Mouse (Mus musculus) brown adipose tissue, adult 24 weeks (tissue): Measurements from ENCODE around the gene Cracr2b. TPM values are rescaled to one million over a fixed set of nuclear protein-coding genes. Genes with fewer than 3 reads are reported as not detected.
"Not testable (repeated sequence)": the region's sequence is repeated elsewhere in the genome, so short reads cannot be mapped to it uniquely, and the experiment has no call there.

Source experiments
- H3K27ac ChIP-seq: fragments of 200-500 bp; replicated peaks from 2 replicates; pipeline ENCODE4 v1.5.1; 2012; ENCODE audit warnings: low read depth, mild to moderate bottlenecking, low read length
- H3K4me1 ChIP-seq: fragments of 200-500 bp; 2 replicates; pipeline ENCODE4 v1.6.1; 2012; ENCODE audit warnings: low read length, mixed read lengths; ENCODE audit not compliant: control insufficient read depth, insufficient read depth, insufficient read length
- H3K4me3 ChIP-seq: fragments of 200-500 bp; 2 replicates; pipeline ENCODE4 v1.5.1; 2012; ENCODE audit warnings: low read depth, mild to moderate bottlenecking, low read length, moderate library complexity; ENCODE audit not compliant: insufficient read depth
- polyA plus RNA-seq: library from polyadenylated mRNA; stranded (reverse); fragments of >200 nt; gene quantifications from 2 replicates; pipeline ENCODE4 v1.2.4, GENCODE M21; 2012; ENCODE audit not compliant: missing spikeins, insufficient read depth, insufficient read length

Gene Cracr2b
- polyA plus RNA-seq, 1 experiment = 9.8 TPM

GRCm38 (mm10) chr7:141438201-141438968 lies 22.5 kb upstream of the Cracr2b start:
- Histone ChIP-seq H3K27ac (no peak overlapping the region), H3K4me3 (no peak overlapping the region), H3K4me1 (peaks cover 19% of the 10 kb centered on the region)

- H3K4me1 ChIP-seq = peaks cover 18% of the 10 kb centered on the region
- H3K27ac ChIP-seq = no peak overlapping the region
- no peak overlapping the region for H3K4me3 ChIP-seq
These were observed 21.7 kb upstream of the Cracr2b start for GRCm38 (mm10) chr7:141439140-141439679.

DNA sequence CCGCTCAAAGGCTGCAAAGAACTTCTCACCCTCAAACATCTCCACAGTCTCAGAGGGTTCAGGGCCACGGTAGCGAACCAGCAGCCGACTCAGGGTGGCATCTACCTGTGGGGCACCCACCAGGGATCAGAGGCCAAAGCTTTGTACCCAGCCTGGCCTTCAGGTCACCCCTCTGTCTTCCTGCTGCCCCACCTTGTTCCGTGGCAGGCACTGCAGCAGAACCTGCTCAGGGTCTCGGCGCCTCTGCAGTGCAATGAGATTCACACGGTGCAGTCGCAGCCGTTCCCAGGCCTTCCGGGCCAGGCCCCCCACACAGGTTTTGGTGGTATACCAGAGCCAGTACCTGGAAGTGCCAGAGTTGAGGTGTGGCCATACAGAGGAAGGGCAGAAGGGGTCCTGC lies 21.1 kb upstream of the Cracr2b start:
- Histone ChIP-seq H3K4me1 (peaks cover 18% of the 10 kb centered on the region), H3K4me3 (no peak overlapping the region), H3K27ac (no peak overlapping the region)

- no peak overlapping the region for H3K4me3 ChIP-seq
- peaks cover 14% of the 10 kb centered on the region for H3K4me1 ChIP-seq
- H3K27ac ChIP-seq = no peak overlapping the region
These were observed 20.3 kb upstream of the Cracr2b start for GRCm38 (mm10) chr7:141440613-141441012.

- Histone ChIP-seq H3K27ac (no peak overlapping the region), H3K4me1 (peaks cover 8% of the 10 kb centered on the region), H3K4me3 (no peak overlapping the region)
These were observed 19.4 kb upstream of the Cracr2b start for GRCm38 (mm10) chr7:141441460-141441859.

DNA sequence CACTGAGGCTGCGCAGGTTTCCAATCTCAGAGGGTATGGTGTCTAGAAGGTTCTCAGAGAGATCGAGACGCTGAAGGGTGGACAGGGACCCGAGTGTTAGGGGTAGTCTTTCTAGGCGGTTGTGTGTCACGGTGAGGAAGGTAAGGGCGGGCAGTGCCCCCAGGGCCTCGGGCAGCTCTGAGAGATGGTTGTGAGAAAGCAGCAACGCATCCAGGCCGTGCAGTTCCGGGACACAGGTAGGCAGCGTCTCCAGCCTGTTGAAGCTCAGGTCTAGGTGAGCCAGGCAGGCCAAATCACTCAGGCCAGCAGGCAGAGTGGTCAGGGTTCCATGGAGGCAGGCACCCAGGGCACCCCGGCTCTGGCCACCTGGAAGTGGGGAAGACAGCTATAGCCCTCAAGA lies 18.7 kb upstream of the Cracr2b start:
- Histone ChIP-seq H3K4me3 (no peak overlapping the region), H3K27ac (no peak overlapping the region)

DNA sequence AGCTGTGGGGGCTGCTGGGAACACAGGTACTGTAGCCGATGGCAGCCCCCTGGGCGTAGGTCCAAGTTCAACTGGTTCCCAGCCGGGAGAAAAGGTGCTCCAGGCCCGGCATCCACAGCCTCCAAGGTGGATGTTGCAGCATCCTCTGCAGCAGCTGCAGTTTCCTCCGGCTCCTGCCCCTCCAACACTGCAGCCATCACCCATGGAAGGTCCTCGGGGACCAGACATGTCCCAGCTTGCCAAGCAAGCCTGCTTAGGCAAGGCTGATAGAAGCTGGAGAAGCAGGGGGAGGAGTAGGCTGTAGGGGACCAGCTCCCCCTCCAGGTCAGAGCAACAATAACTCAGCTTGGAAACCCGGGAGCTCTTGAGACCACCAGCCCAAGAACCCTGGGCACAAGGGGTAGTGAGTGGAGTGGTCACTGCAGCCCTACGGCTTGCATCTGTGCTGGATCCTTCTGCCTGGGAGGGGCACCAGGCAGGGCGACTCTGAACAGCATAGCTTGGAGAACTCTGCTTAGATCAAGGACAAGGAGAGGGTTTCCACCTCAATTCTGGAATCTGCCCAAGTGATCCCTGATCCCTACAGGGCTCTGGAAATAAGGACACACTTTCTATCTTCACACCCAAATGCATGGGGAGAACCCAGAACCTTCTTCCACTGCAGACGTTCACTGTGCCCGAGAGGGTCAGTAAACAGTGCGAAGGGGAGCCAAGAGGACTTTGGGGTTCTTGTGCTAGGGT lies 17.6 kb upstream of the Cracr2b start:
- Histone ChIP-seq H3K4me3 (peak overlapping the region; percentile 48), H3K4me1 (peaks cover 4% of the 10 kb centered on the region; the same call in 1 of the 2 replicates), H3K27ac (no peak overlapping the region)

More for the DNA sequence above, 18.7 kb upstream of the Cracr2b start:
- H3K4me1 ChIP-seq = peaks cover 4% of the 10 kb centered on the region; the same call in 1 of the 2 replicates

GRCm38 (mm10) chr7:141443828-141444237 lies 17.1 kb upstream of the Cracr2b start, which contains the start of gene Pidd1:
Gene Pidd1, minus strand, starts transcription at chr7:141444025.
- peak within 1 kb of the TSS; percentile 48 for H3K4me3 ChIP-seq
- peaks cover 7% of the 10 kb centered on the region; the same call in 1 of the 2 replicates for H3K4me1 ChIP-seq
- peak within 1 kb of the TSS; percentile 53; the same call in 1 of the 2 replicates for H3K27ac ChIP-seq

DNA sequence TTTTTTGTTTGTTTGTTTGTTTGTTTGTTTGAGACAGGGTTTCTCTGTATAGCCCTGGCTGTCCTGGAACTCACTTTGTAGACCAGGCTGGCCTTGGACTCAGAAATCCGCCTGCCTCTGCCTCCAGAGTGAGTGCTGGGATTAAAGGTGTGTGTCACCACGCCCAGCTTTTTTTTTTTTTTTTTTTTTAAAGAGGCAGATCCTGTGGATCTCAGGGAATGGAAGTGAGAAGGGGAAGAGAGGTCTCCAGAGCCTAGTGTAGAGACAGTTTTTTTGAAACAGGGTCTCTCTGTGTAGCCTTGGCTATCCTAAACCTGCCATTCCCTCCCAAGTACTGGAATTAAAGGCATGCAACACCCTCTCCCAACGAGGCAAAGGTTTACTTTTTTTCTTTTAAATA lies 14.5 kb upstream of the Cracr2b start:
- not testable (repeated sequence) for H3K4me1 ChIP-seq, H3K4me3 ChIP-seq, H3K27ac ChIP-seq

- Histone ChIP-seq H3K4me3 (peak within 1 kb of the TSS; percentile 87), H3K27ac (peak within 1 kb of the TSS; percentile 100), H3K4me1 (peaks cover 7% of the 10 kb centered on the region; the same call in 1 of the 2 replicates)
These were observed 13.5 kb upstream of the Cracr2b start, which contains the start of gene Rplp2 for GRCm38 (mm10) chr7:141447110-141447991. Gene Rplp2, plus strand, starts transcription at chr7:141447370.

DNA sequence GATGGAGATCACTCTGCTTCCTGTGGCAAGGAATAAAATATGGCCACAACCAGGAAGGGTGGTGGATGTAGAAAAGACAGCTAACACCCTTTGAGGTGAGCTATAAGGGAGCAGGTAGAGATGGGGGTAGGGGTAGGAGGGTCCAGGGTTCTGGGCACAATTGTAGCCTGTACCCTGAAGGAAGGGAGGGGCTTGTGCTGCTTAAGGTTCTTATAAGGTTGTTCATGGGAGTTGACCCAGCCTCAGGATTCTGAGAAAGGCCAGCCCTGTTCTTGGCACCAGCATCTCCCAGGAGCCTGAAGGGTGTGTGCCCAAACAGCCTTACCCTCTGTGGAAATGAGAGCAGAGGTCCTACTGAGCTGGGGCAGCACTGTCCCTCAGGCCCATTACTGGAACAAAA lies 9.0 kb upstream of the Cracr2b start:
- Histone ChIP-seq H3K27ac (peak overlapping the region; percentile 78), H3K4me3 (no peak overlapping the region), H3K4me1 (peaks cover 5% of the 10 kb centered on the region)

- Histone ChIP-seq H3K27ac (peak overlapping the region; percentile 26), H3K4me3 (no peak overlapping the region), H3K4me1 (peaks cover 17% of the 10 kb centered on the region)
These were observed 7.3 kb upstream of the Cracr2b start for GRCm38 (mm10) chr7:141453636-141454035.

GRCm38 (mm10) chr7:141454967-141455551 lies 5.8 kb upstream of the Cracr2b start, which contains the start of gene Pnpla2:
Gene Pnpla2, plus strand, starts transcription at chr7:141455198.
- Histone ChIP-seq H3K4me3 (peak within 1 kb of the TSS; percentile 91), H3K4me1 (peaks cover 23% of the 10 kb centered on the region), H3K27ac (peak within 1 kb of the TSS; percentile 97)
